Mouse (Mus musculus): ENCODE results near the gene Tsku. TPM values are rescaled to one million over a fixed set of nuclear protein-coding genes. Genes with fewer than 3 reads are reported as not detected.

Tsku gene
- total and polyA plus RNA-seq, 2 experiments from 2014 or later: 9.4 to 48.8 TPM

DNA sequence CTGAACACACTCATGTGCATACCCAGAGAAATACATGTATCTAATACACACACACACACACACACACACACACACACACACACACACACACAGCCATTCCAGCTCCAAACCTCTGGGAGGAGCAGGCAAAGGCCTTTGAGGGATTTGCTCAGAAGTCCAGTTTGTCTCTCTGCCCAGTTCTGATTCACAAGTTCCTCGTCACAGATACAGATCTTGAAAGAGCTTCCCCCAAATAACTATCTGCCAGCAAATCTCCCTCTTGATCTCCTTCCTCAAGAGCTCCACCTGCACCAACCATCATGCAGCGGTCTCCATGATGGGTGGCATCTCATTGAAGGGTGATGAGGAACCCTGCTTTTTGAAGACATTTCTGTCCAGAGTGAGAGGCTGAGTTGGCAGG, 29.4 kb upstream of the Tsku start:
- no peak overlapping the region for H3K4me3 ChIP-seq (ENCODE audit: low read length)
- H3K36me3 ChIP-seq (ENCODE audit: insufficient read depth, low read length): no peaks in the 10 kb centered on the region
- H3K9ac ChIP-seq (replicated peaks; ENCODE audit: low read length): no peak overlapping the region
- 85% methylated on average over 2 of the region's 2 CpGs for WGBS
- H3K27ac ChIP-seq: no peak overlapping the region
- no peaks in the 10 kb centered on the region for H3K27me3 ChIP-seq (ENCODE audit: insufficient read depth, low read length)
- no peaks in the 10 kb centered on the region for H3K4me1 ChIP-seq (ENCODE audit: insufficient read depth, low read length)
- TF ChIP-seq CTCF (IDR thresholded peaks at IDR 0.05; ENCODE audit: low read depth): no peak
- no peaks in the 10 kb centered on the region for H3K9me3 ChIP-seq (ENCODE audit: low read length)
- H3K4me2 ChIP-seq (ENCODE audit: low read depth, low read length): no peak overlapping the region
- no peak for ATAC-seq
- no peak for DNase-seq (ENCODE audit: low spot score)

- Histone ChIP-seq H3K36me3 (ENCODE audit: insufficient read depth, low read length) (no peaks in the 10 kb centered on the region), H3K4me2 (ENCODE audit: low read depth, low read length) (no peak overlapping the region), H3K4me1 (ENCODE audit: insufficient read depth, low read length) (no peaks in the 10 kb centered on the region), H3K27me3 (ENCODE audit: insufficient read depth, low read length) (no peaks in the 10 kb centered on the region), H3K4me3 (ENCODE audit: low read length) (no peak overlapping the region), H3K27ac (0 out of 2 replicates have a peak overlapping the region, but pooled peaks have one; percentile 11), H3K9ac (replicated peaks; ENCODE audit: low read length) (no peak overlapping the region), H3K9me3 (ENCODE audit: low read length) (no peaks in the 10 kb centered on the region)
- no peak for TF ChIP-seq CTCF (IDR thresholded peaks at IDR 0.05; ENCODE audit: low read depth)
- WGBS: 79% methylated on average over 9 of the region's 9 CpGs
- ATAC-seq (no peak), DNase-seq (ENCODE audit: low spot score) (no peak)
Measured at GRCm38 (mm10) chr7:98389656-98390055, 28.5 kb upstream of the Tsku start.

GRCm38 (mm10) chr7:98388881-98389501, 27.9 kb upstream of the Tsku start:
- 59% methylated on average over 12 of the region's 12 CpGs for WGBS
- DNase-seq (ENCODE audit: low spot score) (peak; percentile 65), ATAC-seq (peak; percentile 62; the same call in 1 of the 2 replicates)

DNA sequence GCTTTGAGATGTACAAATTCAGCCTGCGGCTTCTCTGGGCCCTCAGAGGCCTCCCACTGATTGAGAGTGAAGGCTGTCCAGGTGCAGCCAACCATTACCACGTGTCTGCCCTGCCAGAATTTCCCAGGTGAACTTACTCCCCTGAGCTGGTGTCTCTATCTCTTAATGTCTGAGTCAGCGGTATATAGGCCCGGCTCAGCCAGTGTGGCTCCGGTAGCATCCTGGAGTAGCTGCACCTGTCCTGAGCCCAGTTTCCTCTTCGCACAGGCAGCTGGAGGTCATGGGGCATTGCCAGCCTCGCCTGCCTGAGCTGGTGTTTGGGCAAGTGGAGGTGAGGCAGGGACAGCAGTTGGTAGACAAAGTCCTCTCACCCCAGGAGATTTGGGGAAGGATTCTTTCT, 26.1 kb upstream of the Tsku start:
- ATAC-seq (no peak), DNase-seq (ENCODE audit: low spot score) (no peak)
- Histone ChIP-seq H3K27me3 (ENCODE audit: insufficient read depth, low read length) (no peaks in the 10 kb centered on the region), H3K9ac (replicated peaks; ENCODE audit: low read length) (no peak overlapping the region), H3K27ac (no peak overlapping the region), H3K4me3 (ENCODE audit: low read length) (no peak overlapping the region), H3K36me3 (ENCODE audit: insufficient read depth, low read length) (no peaks in the 10 kb centered on the region), H3K4me2 (ENCODE audit: low read depth, low read length) (no peak overlapping the region), H3K4me1 (ENCODE audit: insufficient read depth, low read length) (0 out of 2 replicates have a peak, but pooled peaks cover 1% of the 10 kb centered on the region), H3K9me3 (ENCODE audit: low read length) (no peaks in the 10 kb centered on the region)
- TF ChIP-seq CTCF (IDR thresholded peaks at IDR 0.05; ENCODE audit: low read depth): no peak
- 83% methylated on average over 7 of the region's 7 CpGs for WGBS

More at GRCm38 (mm10) chr7:98388881-98389501, 27.9 kb upstream of the Tsku start:
- Histone ChIP-seq H3K27ac (peak overlapping the region; percentile 11; the same call in 1 of the 2 replicates), H3K4me3 (ENCODE audit: low read length) (no peak overlapping the region), H3K4me2 (ENCODE audit: low read depth, low read length) (no peak overlapping the region), H3K4me1 (ENCODE audit: insufficient read depth, low read length) (no peaks in the 10 kb centered on the region), H3K27me3 (ENCODE audit: insufficient read depth, low read length) (no peaks in the 10 kb centered on the region), H3K9me3 (ENCODE audit: low read length) (no peaks in the 10 kb centered on the region), H3K36me3 (ENCODE audit: insufficient read depth, low read length) (no peaks in the 10 kb centered on the region), H3K9ac (replicated peaks; ENCODE audit: low read length) (no peak overlapping the region)
- no peak for TF ChIP-seq CTCF (IDR thresholded peaks at IDR 0.05; ENCODE audit: low read depth)

GRCm38 (mm10) chr7:98385168-98385567, 24.0 kb upstream of the Tsku start:
- H3K4me3 ChIP-seq (ENCODE audit: low read length): no peak overlapping the region
- H3K27me3 ChIP-seq (ENCODE audit: insufficient read depth, low read length): no peaks in the 10 kb centered on the region
- TF ChIP-seq CTCF (IDR thresholded peaks at IDR 0.05; ENCODE audit: low read depth): no peak
- H3K27ac ChIP-seq: no peak overlapping the region
- 0 out of 2 replicates have a peak, but pooled peaks cover 7% of the 10 kb centered on the region for H3K4me1 ChIP-seq (ENCODE audit: insufficient read depth, low read length)
- H3K4me2 ChIP-seq (ENCODE audit: low read depth, low read length): no peak overlapping the region
- no peaks in the 10 kb centered on the region for H3K9me3 ChIP-seq (ENCODE audit: low read length)
- DNase-seq (ENCODE audit: low spot score) (no peak), ATAC-seq (no peak)
- H3K9ac ChIP-seq (replicated peaks; ENCODE audit: low read length): no peak overlapping the region
- no peaks in the 10 kb centered on the region for H3K36me3 ChIP-seq (ENCODE audit: insufficient read depth, low read length)
- 57% methylated on average over 1 of the region's 1 CpGs for WGBS

- DNase-seq (ENCODE audit: low spot score): no peak
- no peak for ATAC-seq
- Histone ChIP-seq H3K27ac (no peak overlapping the region), H3K4me1 (ENCODE audit: insufficient read depth, low read length) (0 out of 2 replicates have a peak, but pooled peaks cover 7% of the 10 kb centered on the region), H3K4me3 (ENCODE audit: low read length) (no peak overlapping the region), H3K4me2 (ENCODE audit: low read depth, low read length) (no peak overlapping the region), H3K9me3 (ENCODE audit: low read length) (no peaks in the 10 kb centered on the region), H3K9ac (replicated peaks; ENCODE audit: low read length) (no peak overlapping the region), H3K36me3 (ENCODE audit: insufficient read depth, low read length) (no peaks in the 10 kb centered on the region), H3K27me3 (ENCODE audit: insufficient read depth, low read length) (no peaks in the 10 kb centered on the region)
- WGBS: 58% methylated on average over 4 of the region's 4 CpGs
- no peak for TF ChIP-seq CTCF (IDR thresholded peaks at IDR 0.05; ENCODE audit: low read depth)
Measured at GRCm38 (mm10) chr7:98383337-98383736, 22.2 kb upstream of the Tsku start.

DNA sequence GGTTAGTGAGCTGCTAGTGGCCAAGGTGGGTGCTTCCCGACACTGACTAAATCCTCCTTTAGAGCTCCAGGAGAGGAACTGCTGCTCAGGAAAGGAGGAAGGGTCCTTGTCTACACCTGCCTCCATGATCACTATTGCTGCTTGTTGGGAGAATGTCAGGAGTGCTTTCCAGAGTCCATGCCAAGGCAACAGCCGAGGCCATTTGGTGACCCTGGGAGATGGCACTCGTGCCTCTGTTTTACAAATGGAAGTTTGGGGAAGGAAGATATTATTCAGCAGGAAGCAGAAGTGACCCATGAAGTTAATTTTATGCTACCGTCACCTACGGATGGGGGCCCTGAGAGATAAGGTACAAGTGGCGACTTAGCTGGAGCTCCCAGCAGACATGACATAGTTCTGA, 21.7 kb upstream of the Tsku start:
- H3K27me3 ChIP-seq (ENCODE audit: insufficient read depth, low read length): no peaks in the 10 kb centered on the region
- DNase-seq (ENCODE audit: low spot score) (no peak), ATAC-seq (no peak)
- H3K4me2 ChIP-seq (ENCODE audit: low read depth, low read length): no peak overlapping the region
- WGBS: 79% methylated on average over 6 of the region's 6 CpGs
- no peaks in the 10 kb centered on the region for H3K9me3 ChIP-seq (ENCODE audit: low read length)
- H3K4me1 ChIP-seq (ENCODE audit: insufficient read depth, low read length): 0 out of 2 replicates have a peak, but pooled peaks cover 7% of the 10 kb centered on the region
- no peak for TF ChIP-seq CTCF (IDR thresholded peaks at IDR 0.05; ENCODE audit: low read depth)
- no peak overlapping the region for H3K4me3 ChIP-seq (ENCODE audit: low read length)
- no peaks in the 10 kb centered on the region for H3K36me3 ChIP-seq (ENCODE audit: insufficient read depth, low read length)
- no peak overlapping the region for H3K27ac ChIP-seq
- H3K9ac ChIP-seq (replicated peaks; ENCODE audit: low read length): no peak overlapping the region
